ENCODE assay signal across 9 mouse cellular contexts in the genomic region with DNA sequence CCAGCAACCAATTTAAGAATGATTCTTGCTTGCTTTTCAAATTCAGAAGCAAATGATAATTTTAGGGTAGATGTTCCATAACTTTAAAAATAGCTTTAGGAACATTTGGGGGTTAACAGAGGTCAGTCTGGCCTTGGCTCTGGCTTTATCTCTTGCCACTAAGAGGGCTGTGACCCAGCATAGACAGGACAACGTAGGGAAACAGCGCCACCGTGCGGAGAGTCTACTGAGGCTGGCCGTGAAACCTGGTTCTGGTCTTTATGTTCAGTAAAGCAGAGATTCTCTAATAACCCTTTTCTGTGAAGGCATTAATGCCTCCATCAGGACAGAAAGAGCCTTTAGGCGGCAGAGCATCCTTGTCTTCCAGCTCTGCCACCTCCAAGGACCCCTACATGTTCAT. TPM values are rescaled to one million over a fixed set of nuclear protein-coding genes. Genes with fewer than 3 reads are reported as not detected.
DNase-seq lines count a peak whose midpoint lies in the region; ATAC-seq and TF ChIP-seq lines count a peak whose summit lies in the region.
"Had no signal": no experiment of that assay in that cellular context is flagged by ENCODE, and none has a peak within 500 bp of the region (broad histone marks: within the 10 kb centered on the region; RNA-seq: fewer than 3 reads in every experiment).

No protein-coding gene starts in this region.

- H3K4me3 ChIP-seq in forebrain, embryonic 10.5 days: no peak overlapping the region
- H3K4me3 ChIP-seq in forebrain, embryonic 15.5 days: no peak overlapping the region
- no peak overlapping the region for H3K4me3 ChIP-seq in bone marrow, adult 2 months (replicated peaks; ENCODE audit: control insufficient read depth, low read depth, low read length)
- H3K4me3 ChIP-seq in hindbrain, embryonic 14.5 days (replicated peaks; ENCODE audit: low read length): no peak overlapping the region
- H3K4me3 ChIP-seq: neural tube, embryonic 13.5 days had no signal

- no peak overlapping the region for H3K9ac ChIP-seq in forebrain, embryonic 15.5 days (replicated peaks)
- no peak overlapping the region for H3K9ac ChIP-seq in hindbrain, embryonic 14.5 days
- H3K9ac ChIP-seq: neural tube, embryonic 13.5 days had no signal

- H3K27ac ChIP-seq in forebrain, embryonic 10.5 days: no peak overlapping the region
- H3K27ac ChIP-seq in forebrain, embryonic 15.5 days (replicated peaks): no peak overlapping the region
- no peak overlapping the region for H3K27ac ChIP-seq in bone marrow, adult 2 months (ENCODE audit: control insufficient read depth, insufficient read depth, low read depth, low read length, poor library complexity)
- no peak overlapping the region for H3K27ac ChIP-seq in hindbrain, embryonic 14.5 days
- H3K27ac ChIP-seq: neural tube, embryonic 13.5 days had no signal

- peak; percentile 99 for TF ChIP-seq CTCF in bone marrow, adult 2 months (IDR thresholded peaks at IDR 0.05; ENCODE audit: control insufficient read depth, insufficient read depth, low read length)

- ATAC-seq in forebrain, embryonic 15.5 days (replicated peaks): no peak
- peak; percentile 82 for ATAC-seq in erythroid progenitor cell, adult 5-6 weeks (replicated peaks; ENCODE audit: low FRiP score, poor library complexity, severe bottlenecking)
- ATAC-seq in hindbrain, embryonic 14.5 days (ENCODE audit: low FRiP score): no peak
- peak; percentile 98 for ATAC-seq in megakaryocyte progenitor cell, adult 5-6 weeks (replicated peaks; ENCODE audit: poor library complexity)

- no peak for TF ChIP-seq POLR2A in bone marrow, adult 2 months (IDR thresholded peaks at IDR 0.05; ENCODE audit: borderline replicate concordance, control insufficient read depth, low read depth, low read length)

- no peaks in the 10 kb centered on the region for H3K27me3 ChIP-seq in forebrain, embryonic 10.5 days (ENCODE audit: poor library complexity, severe bottlenecking)
- no peaks in the 10 kb centered on the region for H3K27me3 ChIP-seq in forebrain, embryonic 15.5 days
- no peaks in the 10 kb centered on the region for H3K27me3 ChIP-seq in hindbrain, embryonic 14.5 days (ENCODE audit: control insufficient read depth, insufficient read depth, low read length)
- H3K27me3 ChIP-seq: neural tube, embryonic 13.5 days had no signal

- 6% methylated on average over 6 of the region's 6 CpGs for WGBS in forebrain, embryonic 10.5 days
- 2% methylated on average over 6 of the region's 6 CpGs for WGBS in forebrain, embryonic 15.5 days
- WGBS in bone marrow, adult 2 months: under 1% methylated on average over 6 of the region's 6 CpGs
- 4% methylated on average over 6 of the region's 6 CpGs for WGBS in hindbrain, embryonic 14.5 days

- H3K4me1 ChIP-seq in forebrain, embryonic 10.5 days: 0 out of 2 replicates have a peak, but pooled peaks cover 3% of the 10 kb centered on the region
- no peaks in the 10 kb centered on the region for H3K4me1 ChIP-seq in forebrain, embryonic 15.5 days
- no peaks in the 10 kb centered on the region; the same call in 1 of the 2 replicates for H3K4me1 ChIP-seq in bone marrow, adult 2 months (ENCODE audit: control insufficient read depth, insufficient read depth, low read length)
- H3K4me1 ChIP-seq in hindbrain, embryonic 14.5 days (replicated peaks; ENCODE audit: control insufficient read depth, insufficient read depth, low read length): no peaks in the 10 kb centered on the region
- H3K4me1 ChIP-seq: neural tube, embryonic 13.5 days had no signal

- no peak overlapping the region for H3K4me2 ChIP-seq in forebrain, embryonic 15.5 days (replicated peaks)
- no peak overlapping the region for H3K4me2 ChIP-seq in hindbrain, embryonic 14.5 days (replicated peaks)
- H3K4me2 ChIP-seq: neural tube, embryonic 13.5 days had no signal

- DNase-seq in forebrain, embryonic 10.5 days (ENCODE audit: extremely low spot score, low spot score): peak; percentile 81
- DNase-seq in hindbrain, embryonic 14.5 days (ENCODE audit: low spot score): peak; percentile 77
- peak; percentile 81 to 92 for DNase-seq in left cerebral cortex, adult 18-20 months (ENCODE audit: low spot score in 2 of 2)
- peak; percentile 87 to 94 for DNase-seq in spleen, postnatal 10 days (ENCODE audit: low spot score in 2 of 2)

- no peaks in the 10 kb centered on the region; the same call in 1 of the 2 replicates for H3K9me3 ChIP-seq in forebrain, embryonic 10.5 days
- no peaks in the 10 kb centered on the region for H3K9me3 ChIP-seq in forebrain, embryonic 15.5 days
- H3K9me3 ChIP-seq in hindbrain, embryonic 14.5 days (ENCODE audit: control insufficient read depth, low read length): no peaks in the 10 kb centered on the region
- H3K9me3 ChIP-seq: neural tube, embryonic 13.5 days had no signal

- H3K36me3 ChIP-seq in forebrain, embryonic 10.5 days (replicated peaks): no peaks in the 10 kb centered on the region
- H3K36me3 ChIP-seq in forebrain, embryonic 15.5 days: no peaks in the 10 kb centered on the region
- no peaks in the 10 kb centered on the region for H3K36me3 ChIP-seq in hindbrain, embryonic 14.5 days (replicated peaks; ENCODE audit: control insufficient read depth, insufficient read depth)
- H3K36me3 ChIP-seq: neural tube, embryonic 13.5 days had no signal

RNA-seq across cellular contexts. Expression of a gene that starts 9.3 kb away (rescaled TPM):
- 0.87 and 1.2 TPM in 2 replicates for polyA plus RNA-seq in forebrain, embryonic 10.5 days (2016; fragmentation: Nextera tagmentation; extraction: Ambion mirVana)
- polyA plus RNA-seq in forebrain, embryonic 15.5 days (2015; fragmentation: Nextera tagmentation; extraction: Ambion mirVana): 3.9 and 4.1 TPM in 2 replicates
- 4.0 and 6.2 TPM in 2 replicates for polyA plus RNA-seq in bone marrow, adult 2 months (2011; ENCODE audit: insufficient read depth, insufficient read length, low replicate concordance, missing spikeins)
- 2.2 TPM in 1 of 2 replicates, not detected in the other for total RNA-seq in erythroid progenitor cell, adult 5-6 weeks (2015; ENCODE audit: low replicate concordance)
- total RNA-seq in erythroid progenitor cell, adult 5-6 weeks (2017; ENCODE audit: low replicate concordance): 0.26 TPM in 1 of 2 replicates, not detected in the other
- 4.0 and 4.8 TPM in 2 replicates for polyA plus RNA-seq in hindbrain, embryonic 14.5 days (2014; fragmentation: Nextera tagmentation; extraction: Ambion mirVana)
- 10 to 100 TPM in 1 of 2 experiments, 1 to 10 TPM in 1; 9.6 to 12.1 TPM for total RNA-seq in left cerebral cortex, adult 18-20 months (2021)
- 3.4 and 5.7 TPM in 2 replicates for total RNA-seq in megakaryocyte progenitor cell, adult 5-6 weeks (2015)
- total RNA-seq in megakaryocyte progenitor cell, adult 5-6 weeks (2017): 4.2 and 13.6 TPM in 2 replicates

RNA-seq across cellular contexts. Expression of a gene that starts 20.9 kb away (rescaled TPM):
- polyA plus RNA-seq in forebrain, embryonic 10.5 days (2016; fragmentation: Nextera tagmentation; extraction: Ambion mirVana): 0.06 TPM in 1 of 2 replicates, not detected in the other
- polyA plus RNA-seq in forebrain, embryonic 15.5 days (2015; fragmentation: Nextera tagmentation; extraction: Ambion mirVana): 0.09 TPM in 1 of 2 replicates, not detected in the other
- polyA plus RNA-seq in bone marrow, adult 2 months (2011; ENCODE audit: insufficient read depth, insufficient read length, low replicate concordance, missing spikeins): 14.0 and 32.4 TPM in 2 replicates
- 7.9 and 12.6 TPM in 2 replicates for total RNA-seq in erythroid progenitor cell, adult 5-6 weeks (2015; ENCODE audit: low replicate concordance)
- total RNA-seq in erythroid progenitor cell, adult 5-6 weeks (2017; ENCODE audit: low replicate concordance): 2.6 and 8.1 TPM in 2 replicates
- polyA plus RNA-seq in hindbrain, embryonic 14.5 days (2014; fragmentation: Nextera tagmentation; extraction: Ambion mirVana): 0.05 and 0.18 TPM in 2 replicates
- total RNA-seq in left cerebral cortex, adult 18-20 months (2021): under 1 TPM; 0.09 to 0.12 TPM
- 8.3 and 11.9 TPM in 2 replicates for total RNA-seq in megakaryocyte progenitor cell, adult 5-6 weeks (2015)
- total RNA-seq in megakaryocyte progenitor cell, adult 5-6 weeks (2017): 2.7 and 4.6 TPM in 2 replicates

RNA-seq across cellular contexts. Expression of a gene that starts 22.9 kb away (rescaled TPM):
- polyA plus RNA-seq in forebrain, embryonic 10.5 days (2016; fragmentation: Nextera tagmentation; extraction: Ambion mirVana): 1.5 and 2.6 TPM in 2 replicates
- polyA plus RNA-seq in forebrain, embryonic 15.5 days (2015; fragmentation: Nextera tagmentation; extraction: Ambion mirVana): 0.46 and 0.55 TPM in 2 replicates
- 58.8 and 115 TPM in 2 replicates for polyA plus RNA-seq in bone marrow, adult 2 months (2011; ENCODE audit: insufficient read depth, insufficient read length, low replicate concordance, missing spikeins)
- not detected in 2 replicates for total RNA-seq in erythroid progenitor cell, adult 5-6 weeks (2015; ENCODE audit: low replicate concordance)
- not detected in 2 replicates for total RNA-seq in erythroid progenitor cell, adult 5-6 weeks (2017; ENCODE audit: low replicate concordance)
- 0.37 and 0.60 TPM in 2 replicates for polyA plus RNA-seq in hindbrain, embryonic 14.5 days (2014; fragmentation: Nextera tagmentation; extraction: Ambion mirVana)
- total RNA-seq in left cerebral cortex, adult 18-20 months (2021): under 1 TPM; 0.42 to 0.46 TPM
- total RNA-seq in megakaryocyte progenitor cell, adult 5-6 weeks (2015): 0.24 and 0.62 TPM in 2 replicates
- not detected in 2 replicates for total RNA-seq in megakaryocyte progenitor cell, adult 5-6 weeks (2017)

RNA-seq across cellular contexts. Expression of a gene that starts 37.6 kb away (rescaled TPM):
- polyA plus RNA-seq in forebrain, embryonic 10.5 days (2016; fragmentation: Nextera tagmentation; extraction: Ambion mirVana): 0.42 and 0.57 TPM in 2 replicates
- polyA plus RNA-seq in forebrain, embryonic 15.5 days (2015; fragmentation: Nextera tagmentation; extraction: Ambion mirVana): 0.08 TPM in 1 of 2 replicates, not detected in the other
- 56.4 and 152 TPM in 2 replicates for polyA plus RNA-seq in bone marrow, adult 2 months (2011; ENCODE audit: insufficient read depth, insufficient read length, low replicate concordance, missing spikeins)
- 5.8 and 18.4 TPM in 2 replicates for total RNA-seq in erythroid progenitor cell, adult 5-6 weeks (2015; ENCODE audit: low replicate concordance)
- total RNA-seq in erythroid progenitor cell, adult 5-6 weeks (2017; ENCODE audit: low replicate concordance): 5.7 and 7.7 TPM in 2 replicates
- 0.09 TPM in 1 of 2 replicates, not detected in the other for polyA plus RNA-seq in hindbrain, embryonic 14.5 days (2014; fragmentation: Nextera tagmentation; extraction: Ambion mirVana)
- total RNA-seq in left cerebral cortex, adult 18-20 months (2021): under 1 TPM; 0.52 to 0.63 TPM
- 42.9 and 54.0 TPM in 2 replicates for total RNA-seq in megakaryocyte progenitor cell, adult 5-6 weeks (2015)
- 43.9 and 50.8 TPM in 2 replicates for total RNA-seq in megakaryocyte progenitor cell, adult 5-6 weeks (2017)
- polyA plus RNA-seq: neural tube, embryonic 13.5 days had no signal

Comparison
In these comparisons a context has a peak if more than half of its experiments do, and no peak if none do; other contexts are left out.
1. ATAC-seq: peak in erythroid progenitor cell, adult 5-6 weeks (single experiment) and megakaryocyte progenitor cell, adult 5-6 weeks (single experiment); none in forebrain, embryonic 15.5 days (single experiment) and hindbrain, embryonic 14.5 days (single experiment).
2. RNA of a gene that starts 20.9 kb away (polyA plus RNA-seq): 14.0 to 32.4 TPM in bone marrow, adult 2 months; 0.09 TPM in forebrain, embryonic 15.5 days, 0.06 TPM in forebrain, embryonic 10.5 days and 0.05 to 0.18 TPM in hindbrain, embryonic 14.5 days; every median in the first group is over 10 times any median in the second.
3. RNA of a gene that starts 22.9 kb away (polyA plus RNA-seq): 58.8 to 115 TPM in bone marrow, adult 2 months; 1.5 to 2.6 TPM in forebrain, embryonic 10.5 days, 0.46 to 0.55 TPM in forebrain, embryonic 15.5 days and 0.37 to 0.60 TPM in hindbrain, embryonic 14.5 days; every median in the first group is over 10 times any median in the second.
4. Peak in every context shown above with its lines, with median percentiles within 50 percentile points of each other: DNase-seq.